Mouse (Mus musculus) lung, adult 2 months (tissue): ENCODE results near the gene Akt1.

Experiments
- CTCF ChIP-seq: fragments of 200-500 bp; IDR thresholded peaks from 2 replicates; pipeline ENCODE4 v1.5.1; 2011; ENCODE audit warnings: mild to moderate bottlenecking, low read length, control low read depth; ENCODE audit not compliant: insufficient read depth
- POLR2A ChIP-seq: fragments of 200-500 bp; IDR thresholded peaks from 2 replicates; pipeline ENCODE4 v1.6.1; 2011; ENCODE audit warnings: low read depth, mild to moderate bottlenecking, control low read depth, low read length, borderline replicate concordance; ENCODE audit errors: extremely low read depth

GRCm38 (mm10) chr12:112628928-112629721, 45.6 kb downstream of the Akt1 start:
- TF ChIP-seq CTCF, result no peak
- peak; percentile 46; the same call in 1 of the 2 replicates for TF ChIP-seq POLR2A
